Mouse (Mus musculus) spleen, adult 2 months (tissue): ENCODE data around the gene Megf11. TPM values are rescaled to one million over a fixed set of nuclear protein-coding genes. Genes with fewer than 3 reads are reported as not detected.

Experiments used
- DNase-seq, 2 experiments: peaks; one replicate each; pipeline versions ENCODE4 v3.0.0 to v3.0.0-alpha.2; 2012 to 2021; ENCODE audit warnings: low spot score in 2 of 2, low read depth in 1 of 2
- H3K27ac ChIP-seq: fragments of 200-500 bp; 2 replicates; pipeline ENCODE4 v1.5.1; 2012; ENCODE audit warnings: low read length, inconsistent platforms; ENCODE audit not compliant: insufficient read depth
- H3K27me3 ChIP-seq: fragments of 200-500 bp; 2 replicates; pipeline ENCODE4 v1.6.1; 2012; ENCODE audit warnings: mild to moderate bottlenecking, moderate library complexity, low read length, inconsistent platforms; ENCODE audit not compliant: control insufficient read depth, insufficient read depth
- H3K36me3 ChIP-seq: fragments of 200-500 bp; 2 replicates; pipeline ENCODE4 v1.6.1; 2012; ENCODE audit warnings: mild to moderate bottlenecking, low read length, inconsistent platforms; ENCODE audit not compliant: control insufficient read depth, insufficient read depth
- H3K4me1 ChIP-seq: fragments of 200-500 bp; 2 replicates; pipeline ENCODE4 v1.6.1; 2011; ENCODE audit warnings: inconsistent platforms; ENCODE audit not compliant: control insufficient read depth, insufficient read depth, insufficient read length
- H3K4me3 ChIP-seq: fragments of 200-500 bp; 2 replicates; pipeline ENCODE4 v1.5.1; 2011; ENCODE audit warnings: mild to moderate bottlenecking, inconsistent platforms; ENCODE audit not compliant: insufficient read depth, insufficient read length; ENCODE audit errors: extremely low read depth
- CTCF ChIP-seq: fragments of 200-500 bp; IDR thresholded peaks from 2 replicates; pipeline ENCODE4 v1.5.1; 2011; ENCODE audit warnings: mild to moderate bottlenecking, inconsistent platforms; ENCODE audit not compliant: insufficient read depth, insufficient read length, insufficient replicate concordance; ENCODE audit errors: extremely low read depth
- POLR2A ChIP-seq: fragments of 200-500 bp; IDR thresholded peaks from 2 replicates; pipeline ENCODE4 v1.6.1; 2011; ENCODE audit warnings: low read depth, low read length, inconsistent platforms
- WGBS: fragments of 180-500 bp; shearing (Covaris S2); methylation state at CpG from one replicate; pipeline ENCODE4 v1.1.7; 2018; 5-methylcytosine and 5-hydroxymethylcytosine counted together
- polyA plus RNA-seq: library from polyadenylated mRNA; depleted of rRNA; stranded (reverse); fragments of >200 nt; gene quantifications from 2 replicates; pipeline ENCODE4 v1.2.3, GENCODE M21; 2012

The Megf11 gene
- polyA plus RNA-seq, 1 experiment = 1.0 TPM

- Histone ChIP-seq H3K4me1 (no peaks in the 10 kb centered on the region), H3K27ac (no peak overlapping the region; the same call in 1 of the 2 replicates), H3K27me3 (no peaks in the 10 kb centered on the region), H3K36me3 (no peaks in the 10 kb centered on the region), H3K4me3 (no peak overlapping the region)
- WGBS = 75% methylated on average over 6 of the region's 6 CpGs
- TF ChIP-seq POLR2A (no peak), CTCF (no peak)
- no peak for DNase-seq
Observed at GRCm38 (mm10) chr9:64507207-64507517, 121.7 kb downstream of the Megf11 start.

- no peak overlapping the region for H3K4me3 ChIP-seq
- H3K4me1 ChIP-seq = no peaks in the 10 kb centered on the region
- H3K36me3 ChIP-seq = no peaks in the 10 kb centered on the region
- DNase-seq = no peak
- H3K27ac ChIP-seq = no peak overlapping the region
- 71% methylated on average over 7 of the region's 7 CpGs for WGBS
- TF ChIP-seq CTCF (no peak), POLR2A (no peak)
- no peaks in the 10 kb centered on the region for H3K27me3 ChIP-seq
Observed at GRCm38 (mm10) chr9:64507995-64508394, 122.6 kb downstream of the Megf11 start.

GRCm38 (mm10) chr9:64514826-64515225 lies 129.4 kb downstream of the Megf11 start:
- WGBS = 63% methylated on average over 6 of the region's 6 CpGs
- no peaks in the 10 kb centered on the region for H3K4me1 ChIP-seq
- DNase-seq = no peak
- H3K27ac ChIP-seq = no peak overlapping the region
- H3K4me3 ChIP-seq = no peak overlapping the region
- no peak for TF ChIP-seq POLR2A
- TF ChIP-seq CTCF = no peak
- no peaks in the 10 kb centered on the region for H3K27me3 ChIP-seq
- no peaks in the 10 kb centered on the region for H3K36me3 ChIP-seq

GRCm38 (mm10) chr9:64519921-64520746 lies 134.7 kb downstream of the Megf11 start:
- no peak overlapping the region for H3K27ac ChIP-seq
- no peak for DNase-seq

GRCm38 (mm10) chr9:64520747-64521283 lies 135.4 kb downstream of the Megf11 start:
- TF ChIP-seq CTCF = no peak
- no peak for TF ChIP-seq POLR2A
- no peak for DNase-seq
- 72% methylated on average over 4 of the region's 4 CpGs for WGBS
- no peaks in the 10 kb centered on the region for H3K27me3 ChIP-seq
- H3K4me1 ChIP-seq = no peaks in the 10 kb centered on the region
- H3K4me3 ChIP-seq = no peak overlapping the region
- H3K27ac ChIP-seq = no peak overlapping the region
- no peaks in the 10 kb centered on the region for H3K36me3 ChIP-seq

More at GRCm38 (mm10) chr9:64519921-64520746, 134.7 kb downstream of the Megf11 start:
- 78% methylated on average over 12 of the region's 12 CpGs for WGBS
- Histone ChIP-seq H3K4me1 (no peaks in the 10 kb centered on the region), H3K27me3 (no peaks in the 10 kb centered on the region), H3K4me3 (no peak overlapping the region), H3K36me3 (no peaks in the 10 kb centered on the region)
- no peak for TF ChIP-seq CTCF
- no peak for TF ChIP-seq POLR2A

- TF ChIP-seq POLR2A (no peak), CTCF (no peak)
- 72% methylated on average over 21 of the region's 21 CpGs for WGBS
- Histone ChIP-seq H3K4me3 (no peak overlapping the region), H3K27ac (no peak overlapping the region), H3K27me3 (no peaks in the 10 kb centered on the region), H3K4me1 (no peaks in the 10 kb centered on the region), H3K36me3 (no peaks in the 10 kb centered on the region)
- DNase-seq = no peak
Observed at GRCm38 (mm10) chr9:64523264-64524045, 138.0 kb downstream of the Megf11 start.

GRCm38 (mm10) chr9:64528061-64528460 lies 142.6 kb downstream of the Megf11 start:
- Histone ChIP-seq H3K4me3 (no peak overlapping the region), H3K27ac (no peak overlapping the region), H3K4me1 (no peaks in the 10 kb centered on the region), H3K27me3 (no peaks in the 10 kb centered on the region), H3K36me3 (no peaks in the 10 kb centered on the region)
- TF ChIP-seq POLR2A (no peak), CTCF (no peak)
- DNase-seq = no peak
- WGBS = 96% methylated on average over 7 of the region's 7 CpGs
